Mouse (Mus musculus) bone marrow, adult 2 months (tissue): Measurements from ENCODE around the gene Banp. TPM values are rescaled to one million over a fixed set of nuclear protein-coding genes. Genes with fewer than 3 reads are reported as not detected.

Experiments used
- H3K27ac ChIP-seq: fragments of 200-500 bp; 2 replicates; pipeline ENCODE4 v1.5.1; 2012; ENCODE audit warnings: low read depth, mild to moderate bottlenecking, control low read depth, inconsistent platforms, low read length; ENCODE audit not compliant: control insufficient read depth, poor library complexity, insufficient read depth
- H3K4me1 ChIP-seq: fragments of 200-500 bp; 2 replicates; pipeline ENCODE4 v1.6.1; 2011; ENCODE audit warnings: low read length; ENCODE audit not compliant: control insufficient read depth, insufficient read depth
- H3K4me3 ChIP-seq: fragments of 200-500 bp; replicated peaks from 2 replicates; pipeline ENCODE3; 2011; ENCODE audit warnings: mild to moderate bottlenecking, low read depth, low read length, control low read depth; ENCODE audit not compliant: control insufficient read depth
- CTCF ChIP-seq: fragments of 200-500 bp; IDR thresholded peaks from 2 replicates; pipeline ENCODE4 v1.5.1; 2011; ENCODE audit warnings: low read length, control low read depth; ENCODE audit not compliant: control insufficient read depth, insufficient read depth
- POLR2A ChIP-seq: fragments of 200-500 bp; IDR thresholded peaks from 2 replicates; pipeline ENCODE4 v1.6.1; 2011; ENCODE audit warnings: low read depth, mild to moderate bottlenecking, control low read depth, low read length, borderline replicate concordance; ENCODE audit not compliant: control insufficient read depth
- WGBS: fragments of 180-500 bp; shearing (Covaris S2); methylation state at CpG from one replicate; pipeline ENCODE4 v1.1.7; 2018; 5-methylcytosine and 5-hydroxymethylcytosine counted together
- polyA plus RNA-seq: library from polyadenylated mRNA; stranded (reverse); fragments of >200 nt; gene quantifications from 2 replicates; pipeline ENCODE4 v1.2.4, GENCODE M21; 2011; ENCODE audit warnings: low replicate concordance; ENCODE audit not compliant: missing spikeins, insufficient read depth, insufficient read length

Banp gene
- polyA plus RNA-seq, 1 experiment: 30.1 TPM

DNA sequence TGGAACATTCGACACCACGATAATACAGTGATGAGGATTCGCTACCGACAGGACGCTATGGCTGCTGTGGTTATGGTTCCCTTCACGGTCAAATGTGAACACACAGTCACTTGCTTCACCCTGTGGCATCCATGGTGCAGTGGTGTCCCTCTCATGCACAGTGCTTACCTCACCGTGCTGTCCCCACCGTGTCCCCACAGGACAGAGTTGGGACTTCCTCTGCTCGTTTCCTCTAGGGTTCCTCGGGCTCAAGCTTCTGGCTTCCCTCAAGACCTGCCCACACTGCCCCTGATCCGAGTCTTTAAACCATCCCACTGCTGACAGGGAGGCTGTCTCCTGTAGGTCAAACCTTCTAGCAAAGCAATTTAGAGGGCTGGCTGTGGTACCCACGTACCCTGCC, 128.8 kb downstream of the Banp start:
- TF ChIP-seq POLR2A: no peak
- no peak for TF ChIP-seq CTCF
- H3K4me1 ChIP-seq: no peaks in the 10 kb centered on the region
- no peak overlapping the region for H3K4me3 ChIP-seq
- H3K27ac ChIP-seq: no peak overlapping the region
- WGBS: 41% methylated on average over 12 of the region's 12 CpGs

Other genes starting within 250 kb of the Banp start
- 1.0 TPM in 1 of 2 replicates, not detected in the other for gene Jph3, start 220.1 kb upstream of the Banp start, polyA plus RNA-seq
- gene Klhdc4, start 120.2 kb upstream of the Banp start, polyA plus RNA-seq: 49.4 and 56.2 TPM in 2 replicates
- gene Slc7a5, start 42.1 kb upstream of the Banp start, polyA plus RNA-seq: 66.4 and 81.9 TPM in 2 replicates
- 9.4 and 19.9 TPM in 2 replicates for gene Car5a, start 4.8 kb upstream of the Banp start, polyA plus RNA-seq